Mouse (Mus musculus): ENCODE results near the gene Cldn7. TPM values are rescaled to one million over a fixed set of nuclear protein-coding genes. Genes with fewer than 3 reads are reported as not detected.

Cldn7 gene
- total and polyA plus RNA-seq, 2 experiments from 2014 or later: 0.18 TPM; not detected in 1

- peak overlapping the region; percentile 91 for H3K4me2 ChIP-seq (ENCODE audit: low read depth, low read length)
- H3K9me3 ChIP-seq (ENCODE audit: low read length): no peaks in the 10 kb centered on the region
- ATAC-seq (no peak), DNase-seq (ENCODE audit: low spot score) (no peak)
- H3K27me3 ChIP-seq (ENCODE audit: insufficient read depth, low read length): no peaks in the 10 kb centered on the region
- no peak overlapping the region for H3K4me3 ChIP-seq (ENCODE audit: low read length)
- 0 out of 2 replicates have a peak overlapping the region, but pooled peaks have one; percentile 92 for H3K9ac ChIP-seq (replicated peaks; ENCODE audit: low read length)
- peaks cover 13% of the 10 kb centered on the region for H3K4me1 ChIP-seq (ENCODE audit: insufficient read depth, low read length)
- no peak overlapping the region for H3K27ac ChIP-seq
- WGBS: 87% methylated on average over 4 of the region's 4 CpGs
- H3K36me3 ChIP-seq (ENCODE audit: insufficient read depth, low read length): peaks cover 27% of the 10 kb centered on the region
- no peak for TF ChIP-seq CTCF (IDR thresholded peaks at IDR 0.05; ENCODE audit: low read depth)
These were observed 18.8 kb downstream of the Cldn7 start for GRCm38 (mm10) chr11:69983377-69983776.

GRCm38 (mm10) chr11:69984431-69984830 is 19.9 kb downstream of the Cldn7 start:
- Histone ChIP-seq H3K4me1 (ENCODE audit: insufficient read depth, low read length) (peaks cover 13% of the 10 kb centered on the region), H3K9ac (replicated peaks; ENCODE audit: low read length) (no peak overlapping the region), H3K9me3 (ENCODE audit: low read length) (no peaks in the 10 kb centered on the region), H3K4me3 (ENCODE audit: low read length) (no peak overlapping the region), H3K36me3 (ENCODE audit: insufficient read depth, low read length) (peaks cover 38% of the 10 kb centered on the region), H3K4me2 (ENCODE audit: low read depth, low read length) (no peak overlapping the region), H3K27ac (no peak overlapping the region), H3K27me3 (ENCODE audit: insufficient read depth, low read length) (no peaks in the 10 kb centered on the region)
- ATAC-seq (no peak), DNase-seq (ENCODE audit: low spot score) (no peak)
- WGBS: 89% methylated on average over 8 of the region's 8 CpGs
- TF ChIP-seq CTCF (IDR thresholded peaks at IDR 0.05; ENCODE audit: low read depth): no peak

GRCm38 (mm10) chr11:69989949-69990348 is 25.4 kb downstream of the Cldn7 start:
- DNase-seq (ENCODE audit: low spot score) (no peak), ATAC-seq (no peak)
- peaks cover 8% of the 10 kb centered on the region; the same call in 1 of the 2 replicates for H3K4me1 ChIP-seq (ENCODE audit: insufficient read depth, low read length)
- 84% methylated on average over 8 of the region's 8 CpGs for WGBS
- H3K4me2 ChIP-seq (ENCODE audit: low read depth, low read length): no peak overlapping the region
- no peak overlapping the region for H3K4me3 ChIP-seq (ENCODE audit: low read length)
- no peak overlapping the region for H3K27ac ChIP-seq
- peaks cover 36% of the 10 kb centered on the region for H3K36me3 ChIP-seq (ENCODE audit: insufficient read depth, low read length)
- H3K27me3 ChIP-seq (ENCODE audit: insufficient read depth, low read length): no peaks in the 10 kb centered on the region
- no peak for TF ChIP-seq CTCF (IDR thresholded peaks at IDR 0.05; ENCODE audit: low read depth)
- no peaks in the 10 kb centered on the region for H3K9me3 ChIP-seq (ENCODE audit: low read length)
- H3K9ac ChIP-seq (replicated peaks; ENCODE audit: low read length): no peak overlapping the region

- peak within 1 kb of the TSS; percentile 76 for H3K4me2 ChIP-seq (ENCODE audit: low read depth, low read length)
- peaks cover 8% of the 10 kb centered on the region; the same call in 1 of the 2 replicates for H3K4me1 ChIP-seq (ENCODE audit: insufficient read depth, low read length)
- peak; percentile 98 for DNase-seq (ENCODE audit: low spot score)
- peak; percentile 75 for ATAC-seq
- peaks cover 28% of the 10 kb centered on the region; the same call in 1 of the 2 replicates for H3K36me3 ChIP-seq (ENCODE audit: insufficient read depth, low read length)
- 0 out of 2 replicates have a peak, but pooled peaks have one; percentile 3 for TF ChIP-seq CTCF (IDR thresholded peaks at IDR 0.05; ENCODE audit: low read depth)
- peak within 1 kb of the TSS; percentile 82 for H3K9ac ChIP-seq (replicated peaks; ENCODE audit: low read length)
- H3K4me3 ChIP-seq (ENCODE audit: low read length): peak within 1 kb of the TSS; percentile 80
- no peaks in the 10 kb centered on the region for H3K27me3 ChIP-seq (ENCODE audit: insufficient read depth, low read length)
- under 1% methylated on average over 40 of the region's 40 CpGs for WGBS
- no peaks in the 10 kb centered on the region for H3K9me3 ChIP-seq (ENCODE audit: low read length)
- H3K27ac ChIP-seq: peak within 1 kb of the TSS; percentile 92
These were observed 26.5 kb downstream of the Cldn7 start, which contains the start of gene Gabarap for GRCm38 (mm10) chr11:69990850-69991691. Gene Gabarap (plus strand): TSS chr11:69991143.

GRCm38 (mm10) chr11:69991711-69992110 is 27.1 kb downstream of the Cldn7 start:
- H3K4me2 ChIP-seq (ENCODE audit: low read depth, low read length): peak overlapping the region; percentile 76
- WGBS: under 1% methylated on average over 15 of the region's 15 CpGs
- no peaks in the 10 kb centered on the region for H3K9me3 ChIP-seq (ENCODE audit: low read length)
- no peaks in the 10 kb centered on the region for H3K27me3 ChIP-seq (ENCODE audit: insufficient read depth, low read length)
- DNase-seq (ENCODE audit: low spot score): no peak
- H3K27ac ChIP-seq: peak overlapping the region; percentile 92
- ATAC-seq: no peak
- H3K4me1 ChIP-seq (ENCODE audit: insufficient read depth, low read length): peaks cover 8% of the 10 kb centered on the region; the same call in 1 of the 2 replicates
- peak overlapping the region; percentile 82 for H3K9ac ChIP-seq (replicated peaks; ENCODE audit: low read length)
- no peak for TF ChIP-seq CTCF (IDR thresholded peaks at IDR 0.05; ENCODE audit: low read depth)
- H3K4me3 ChIP-seq (ENCODE audit: low read length): peak overlapping the region; percentile 80
- H3K36me3 ChIP-seq (ENCODE audit: insufficient read depth, low read length): peaks cover 28% of the 10 kb centered on the region; the same call in 1 of the 2 replicates

GRCm38 (mm10) chr11:69992396-69992795 is 27.8 kb downstream of the Cldn7 start:
- H3K9me3 ChIP-seq (ENCODE audit: low read length): no peaks in the 10 kb centered on the region
- no peaks in the 10 kb centered on the region for H3K27me3 ChIP-seq (ENCODE audit: insufficient read depth, low read length)
- peak overlapping the region; percentile 80 for H3K4me3 ChIP-seq (ENCODE audit: low read length)
- H3K4me1 ChIP-seq (ENCODE audit: insufficient read depth, low read length): peaks cover 8% of the 10 kb centered on the region; the same call in 1 of the 2 replicates
- no peak for DNase-seq (ENCODE audit: low spot score)
- 78% methylated on average over 10 of the region's 10 CpGs for WGBS
- no peak overlapping the region for H3K27ac ChIP-seq
- H3K4me2 ChIP-seq (ENCODE audit: low read depth, low read length): peak overlapping the region; percentile 76
- ATAC-seq: no peak
- peaks cover 28% of the 10 kb centered on the region; the same call in 1 of the 2 replicates for H3K36me3 ChIP-seq (ENCODE audit: insufficient read depth, low read length)
- peak overlapping the region; percentile 82; the same call in 1 of the 2 replicates for H3K9ac ChIP-seq (replicated peaks; ENCODE audit: low read length)
- TF ChIP-seq CTCF (IDR thresholded peaks at IDR 0.05; ENCODE audit: low read depth): no peak
